Mouse (Mus musculus): ENCODE data around the gene Chchd6. TPM values are rescaled to one million over a fixed set of nuclear protein-coding genes. Genes with fewer than 3 reads are reported as not detected.

Chchd6 gene
- polyA plus RNA-seq, 1 experiment, result 42.5 TPM

DNA sequence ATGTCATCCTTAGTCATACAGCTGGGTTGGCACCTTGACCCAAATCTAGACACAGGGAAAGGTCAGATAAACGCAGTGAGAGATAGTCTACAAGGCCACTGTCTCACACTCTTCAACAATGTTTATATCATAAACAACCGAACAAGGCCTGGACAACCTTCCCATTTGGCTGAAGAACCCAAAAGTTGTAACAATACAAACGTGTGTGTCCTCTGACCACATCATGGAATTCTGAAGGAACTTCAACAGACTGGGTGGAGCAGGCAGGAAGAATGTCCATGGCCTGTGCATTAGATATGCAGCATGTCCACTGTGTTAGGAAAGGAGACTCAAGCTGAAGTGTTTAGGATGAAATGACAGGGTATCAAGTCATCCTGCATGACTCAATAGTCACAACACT lies 47.5 kb downstream of the Chchd6 start:
- Histone ChIP-seq H3K4me1 (peaks cover 14% of the 10 kb centered on the region), H3K4me3 (replicated peaks) (no peak overlapping the region), H3K9me3 (no peaks in the 10 kb centered on the region), H3K27me3 (replicated peaks) (peaks cover 25% of the 10 kb centered on the region), H3K36me3 (replicated peaks; ENCODE audit: low read length) (peaks cover 3% of the 10 kb centered on the region)
- no peak for TF ChIP-seq FLI1 (IDR thresholded peaks at IDR 0.05; ENCODE audit: low read length)
- TF ChIP-seq GATA1 (IDR thresholded peaks at IDR 0.05; ENCODE audit: borderline replicate concordance, low read length), result no peak

DNA sequence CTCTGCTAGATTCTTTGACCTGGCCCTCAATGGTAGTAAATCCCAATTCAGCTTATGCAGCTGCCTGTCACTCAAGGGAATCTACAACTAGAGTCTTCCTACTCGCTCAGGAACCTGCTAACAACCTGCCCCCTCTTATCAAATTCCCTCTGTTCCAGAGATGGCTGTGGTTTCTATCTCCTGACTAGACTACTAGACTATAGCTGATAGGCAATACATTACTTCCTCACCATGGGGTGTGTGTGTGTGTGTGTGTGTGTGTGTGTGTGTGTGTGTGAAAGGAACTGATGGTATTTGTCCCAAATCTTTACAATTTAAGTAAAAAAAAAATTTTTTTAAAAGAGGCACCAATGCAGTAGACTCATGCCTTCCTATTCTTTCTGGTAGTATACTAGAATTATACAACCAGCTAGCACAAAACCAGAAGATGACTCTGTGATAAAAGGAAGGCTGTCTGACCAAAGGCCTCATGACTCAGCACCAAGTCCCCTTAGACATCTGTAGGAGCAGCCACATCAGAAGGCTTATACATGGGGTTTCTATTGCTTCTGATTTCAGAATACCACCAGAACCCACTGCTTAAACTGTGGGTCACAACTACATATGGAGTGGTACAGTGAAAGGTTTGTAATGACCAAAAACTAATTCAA lies 57.2 kb downstream of the Chchd6 start:
- Histone ChIP-seq H3K4me1 (peaks cover 16% of the 10 kb centered on the region), H3K27me3 (replicated peaks) (no peaks in the 10 kb centered on the region), H3K36me3 (replicated peaks; ENCODE audit: low read length) (peaks cover 4% of the 10 kb centered on the region), H3K9me3 (no peaks in the 10 kb centered on the region), H3K4me3 (replicated peaks) (no peak overlapping the region)
- no peak for TF ChIP-seq FLI1 (IDR thresholded peaks at IDR 0.05; ENCODE audit: low read length)
- TF ChIP-seq GATA1 (IDR thresholded peaks at IDR 0.05; ENCODE audit: borderline replicate concordance, low read length), result no peak

DNA sequence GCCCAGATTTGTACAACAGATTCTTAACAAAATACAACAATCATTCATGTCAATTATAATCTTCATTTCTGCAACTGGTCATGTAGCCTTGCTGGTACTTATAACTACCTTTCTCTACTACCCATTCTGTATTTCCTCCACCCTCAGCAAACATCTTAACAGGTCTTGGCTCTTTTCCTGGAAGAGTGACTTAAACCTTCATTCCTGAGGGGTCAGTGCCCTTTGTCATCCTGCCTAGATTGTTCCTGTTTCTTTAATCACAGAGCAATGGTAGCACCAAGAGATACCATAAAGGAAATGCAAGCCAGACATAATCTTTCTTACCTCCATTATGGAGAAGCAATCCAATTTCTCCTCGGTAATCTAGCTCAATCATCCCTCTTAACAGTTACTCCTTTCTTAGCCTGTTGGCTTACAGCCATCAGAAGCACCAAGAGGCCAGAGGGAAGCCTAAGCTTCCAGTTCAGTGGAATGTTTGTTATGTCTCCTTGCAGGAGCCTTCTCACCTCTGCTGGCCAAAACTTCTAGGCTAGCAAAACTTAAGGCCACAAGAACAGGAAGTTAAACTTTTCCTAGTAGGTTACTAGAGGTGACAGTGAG lies 59.7 kb downstream of the Chchd6 start:
- Histone ChIP-seq H3K4me1 (peaks cover 16% of the 10 kb centered on the region), H3K4me3 (replicated peaks) (no peak overlapping the region), H3K36me3 (replicated peaks; ENCODE audit: low read length) (peaks cover 4% of the 10 kb centered on the region), H3K27me3 (replicated peaks) (no peaks in the 10 kb centered on the region), H3K9me3 (no peaks in the 10 kb centered on the region)
- no peak for TF ChIP-seq GATA1 (IDR thresholded peaks at IDR 0.05; ENCODE audit: borderline replicate concordance, low read length)
- TF ChIP-seq FLI1 (IDR thresholded peaks at IDR 0.05; ENCODE audit: low read length), result no peak

DNA sequence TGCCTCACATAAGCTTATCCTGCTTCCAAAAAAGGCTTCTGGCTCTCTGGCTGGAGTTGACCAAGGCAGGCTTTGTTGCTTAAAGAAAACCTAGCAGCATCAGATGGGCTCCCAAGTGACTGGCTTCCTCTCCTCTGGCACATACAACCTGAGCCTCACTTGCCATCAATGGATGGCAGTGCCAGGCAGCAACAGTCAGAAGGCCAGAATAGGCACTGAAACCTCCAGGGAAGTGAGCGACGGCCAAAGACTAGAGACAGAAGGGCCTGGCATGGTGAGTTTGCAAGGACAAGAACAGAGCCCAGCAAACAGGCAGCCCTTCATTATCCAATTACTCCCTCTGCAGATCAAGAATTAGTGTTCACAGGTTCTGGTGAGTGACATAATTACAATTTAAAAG lies 70.7 kb downstream of the Chchd6 start:
- H3K36me3 ChIP-seq (replicated peaks; ENCODE audit: low read length), result no peaks in the 10 kb centered on the region
- H3K9me3 ChIP-seq, result no peaks in the 10 kb centered on the region
- H3K4me1 ChIP-seq, result peaks cover 20% of the 10 kb centered on the region
- H3K27me3 ChIP-seq (replicated peaks), result peaks cover 3% of the 10 kb centered on the region
- no peak overlapping the region for H3K4me3 ChIP-seq (replicated peaks)
- TF ChIP-seq GATA1 (IDR thresholded peaks at IDR 0.05; ENCODE audit: borderline replicate concordance, low read length) (no peak), FLI1 (IDR thresholded peaks at IDR 0.05; ENCODE audit: low read length) (no peak)

GRCm38 (mm10) chr6:89510154-89510553 lies 85.3 kb downstream of the Chchd6 start:
- Histone ChIP-seq H3K9me3 (no peaks in the 10 kb centered on the region), H3K27me3 (replicated peaks) (peaks cover 12% of the 10 kb centered on the region), H3K4me3 (replicated peaks) (no peak overlapping the region), H3K36me3 (replicated peaks; ENCODE audit: low read length) (no peaks in the 10 kb centered on the region), H3K4me1 (no peaks in the 10 kb centered on the region)
- TF ChIP-seq FLI1 (IDR thresholded peaks at IDR 0.05; ENCODE audit: low read length) (no peak), GATA1 (IDR thresholded peaks at IDR 0.05; ENCODE audit: borderline replicate concordance, low read length) (no peak)

DNA sequence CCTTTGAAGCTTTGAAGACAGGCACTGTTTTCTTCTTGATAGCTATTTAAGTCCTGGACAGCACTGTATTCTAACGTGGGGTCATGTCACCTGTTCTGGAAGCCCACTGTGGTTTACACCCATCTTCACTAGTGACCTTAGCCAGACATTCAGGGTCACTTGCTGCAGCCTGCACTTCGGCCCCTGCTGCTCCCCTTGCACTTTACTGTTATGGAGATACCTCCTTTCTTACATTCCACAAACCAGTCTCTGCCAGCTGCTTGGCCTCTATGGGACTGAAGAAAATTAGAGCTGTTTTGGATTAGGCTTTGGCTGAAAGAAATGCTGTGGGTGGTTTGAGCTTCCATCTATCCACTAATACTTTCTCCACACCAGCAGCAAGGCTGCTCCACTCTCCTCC lies 86.7 kb downstream of the Chchd6 start:
- H3K36me3 ChIP-seq (replicated peaks; ENCODE audit: low read length), result no peaks in the 10 kb centered on the region
- no peaks in the 10 kb centered on the region for H3K9me3 ChIP-seq
- no peaks in the 10 kb centered on the region for H3K4me1 ChIP-seq
- no peak overlapping the region for H3K4me3 ChIP-seq (replicated peaks)
- no peak for TF ChIP-seq FLI1 (IDR thresholded peaks at IDR 0.05; ENCODE audit: low read length)
- no peak for TF ChIP-seq GATA1 (IDR thresholded peaks at IDR 0.05; ENCODE audit: borderline replicate concordance, low read length)
- peaks cover 13% of the 10 kb centered on the region for H3K27me3 ChIP-seq (replicated peaks)

DNA sequence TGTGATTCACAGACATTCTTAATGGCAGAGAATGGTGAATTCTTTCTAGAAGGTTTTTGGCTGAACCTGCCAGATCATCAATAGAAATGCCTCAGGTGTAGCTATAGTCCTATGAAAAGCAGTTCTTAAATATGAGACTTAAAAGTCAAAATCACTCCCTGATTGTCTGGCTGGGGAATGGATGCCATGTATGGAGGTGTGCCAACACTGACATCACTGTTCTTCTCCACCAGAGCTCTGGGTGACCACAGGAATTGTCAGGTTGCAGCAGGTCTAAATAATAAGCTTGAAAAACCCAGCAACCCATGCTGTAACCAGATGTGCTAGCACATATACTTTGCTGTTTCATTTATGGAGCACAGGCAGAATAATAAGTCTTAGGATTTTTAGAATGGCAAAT lies 87.2 kb downstream of the Chchd6 start:
- Histone ChIP-seq H3K4me1 (no peaks in the 10 kb centered on the region), H3K4me3 (replicated peaks) (no peak overlapping the region), H3K27me3 (replicated peaks) (peaks cover 13% of the 10 kb centered on the region), H3K36me3 (replicated peaks; ENCODE audit: low read length) (no peaks in the 10 kb centered on the region), H3K9me3 (no peaks in the 10 kb centered on the region)
- TF ChIP-seq FLI1 (IDR thresholded peaks at IDR 0.05; ENCODE audit: low read length), result no peak
- no peak for TF ChIP-seq GATA1 (IDR thresholded peaks at IDR 0.05; ENCODE audit: borderline replicate concordance, low read length)

DNA sequence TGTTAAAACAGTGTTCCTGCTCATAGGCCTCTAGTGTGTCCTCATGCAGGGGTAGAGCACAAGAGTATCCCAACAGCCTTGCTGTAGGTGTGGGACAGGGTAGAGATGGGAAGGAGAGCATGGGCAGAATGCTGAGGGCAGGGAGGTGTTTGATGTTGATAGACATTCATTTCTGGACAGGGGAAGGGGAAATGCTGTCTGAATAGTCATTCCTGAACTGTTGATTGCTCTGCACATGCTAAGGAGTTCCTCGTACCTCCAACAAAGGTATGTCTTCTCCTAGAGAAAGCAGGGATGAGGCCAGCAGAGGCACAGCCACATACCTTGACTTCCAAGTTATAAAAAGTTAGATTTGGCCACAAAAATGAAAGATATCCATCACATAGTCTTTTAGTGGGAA lies 95.5 kb downstream of the Chchd6 start:
- peaks cover 16% of the 10 kb centered on the region for H3K27me3 ChIP-seq (replicated peaks)
- peaks cover 5% of the 10 kb centered on the region; the same call in 1 of the 2 replicates for H3K4me1 ChIP-seq
- H3K36me3 ChIP-seq (replicated peaks; ENCODE audit: low read length), result no peaks in the 10 kb centered on the region
- TF ChIP-seq FLI1 (IDR thresholded peaks at IDR 0.05; ENCODE audit: low read length), result no peak
- H3K4me3 ChIP-seq (replicated peaks), result no peak overlapping the region
- H3K9me3 ChIP-seq, result no peaks in the 10 kb centered on the region

DNA sequence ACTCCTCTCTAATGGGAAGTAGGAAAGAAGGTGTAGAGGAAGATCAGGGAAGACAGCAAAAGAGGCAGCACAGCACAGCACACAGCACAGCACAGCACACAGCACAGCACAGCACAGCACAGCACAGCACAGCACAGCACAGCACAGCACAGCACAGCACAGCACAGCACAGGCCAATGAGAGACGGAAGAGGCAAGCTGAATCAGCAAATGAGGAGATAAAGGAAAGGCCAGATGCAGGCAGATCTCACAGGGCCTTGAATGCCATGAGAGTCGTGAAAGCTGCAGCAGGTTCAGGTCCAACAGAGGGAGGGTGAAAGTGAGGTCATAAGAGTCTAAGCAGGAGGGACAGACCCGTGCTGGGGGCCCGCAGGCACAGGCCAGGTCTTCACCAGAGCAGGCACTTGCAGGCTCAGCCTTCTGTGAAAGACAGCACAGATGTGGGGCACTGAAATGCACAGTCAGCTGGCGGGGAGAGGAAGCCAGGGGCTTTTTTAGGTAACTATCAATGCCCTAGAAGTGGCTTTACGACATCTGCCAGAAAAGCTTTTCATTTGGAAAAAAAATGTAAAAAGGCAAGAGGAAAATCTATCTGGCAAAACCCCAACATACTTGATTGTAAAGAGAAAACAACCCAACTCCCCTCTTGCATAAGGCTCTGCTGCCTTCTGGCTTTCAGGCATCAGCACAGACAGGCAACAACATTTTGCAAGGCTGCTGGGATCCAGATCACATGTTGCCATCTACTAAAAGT lies 96.5 kb downstream of the Chchd6 start:
- TF ChIP-seq GATA1 (IDR thresholded peaks at IDR 0.05; ENCODE audit: borderline replicate concordance, low read length), result no peak
- no peak for TF ChIP-seq FLI1 (IDR thresholded peaks at IDR 0.05; ENCODE audit: low read length)
- Histone ChIP-seq H3K9me3 (no peaks in the 10 kb centered on the region), H3K36me3 (replicated peaks; ENCODE audit: low read length) (no peaks in the 10 kb centered on the region), H3K4me3 (replicated peaks) (no peak overlapping the region), H3K4me1 (peaks cover 5% of the 10 kb centered on the region; the same call in 1 of the 2 replicates), H3K27me3 (replicated peaks) (peaks cover 18% of the 10 kb centered on the region)

- H3K4me3 ChIP-seq (replicated peaks), result no peak overlapping the region
- no peaks in the 10 kb centered on the region for H3K9me3 ChIP-seq
- H3K4me1 ChIP-seq, result peaks cover 8% of the 10 kb centered on the region; the same call in 1 of the 2 replicates
- peaks cover 23% of the 10 kb centered on the region for H3K27me3 ChIP-seq (replicated peaks)
- no peak for TF ChIP-seq FLI1 (IDR thresholded peaks at IDR 0.05; ENCODE audit: low read length)
- no peak for TF ChIP-seq GATA1 (IDR thresholded peaks at IDR 0.05; ENCODE audit: borderline replicate concordance, low read length)
- H3K36me3 ChIP-seq (replicated peaks; ENCODE audit: low read length), result no peaks in the 10 kb centered on the region
Measured at GRCm38 (mm10) chr6:89496916-89497315, 98.5 kb downstream of the Chchd6 start.

All from megakaryocyte, embryonic 14.5 days (primary cell).